Mouse (Mus musculus) gastrocnemius, adult 8-10 months (tissue): Measurements from ENCODE around the gene Tmem95. TPM values are rescaled to one million over a fixed set of nuclear protein-coding genes. Genes with fewer than 3 reads are reported as not detected.

Source experiments
- DNase-seq, 2 experiments: peaks; one replicate each; pipeline ENCODE4 v3.0.0; 2022; ENCODE audit warnings: low spot score in 2 of 2
- microRNA-seq: library from miRNA; unstranded; fragments of <30 nt; microRNA quantifications from one replicate; pipeline ENCODE4 v1.2.0, GENCODE M21; 2022
- total RNA-seq, 4 experiments: library from RNA; stranded (reverse); gene quantifications; 2 replicates each; pipeline ENCODE4 v1.2.4; 2022

Tmem95 gene
- total RNA-seq, 4 experiments from 2014 or later = not detected

- no peak for DNase-seq
Measured at GRCm38 (mm10) chr11:69848021-69848420, 29.8 kb downstream of the Tmem95 start.

DNA sequence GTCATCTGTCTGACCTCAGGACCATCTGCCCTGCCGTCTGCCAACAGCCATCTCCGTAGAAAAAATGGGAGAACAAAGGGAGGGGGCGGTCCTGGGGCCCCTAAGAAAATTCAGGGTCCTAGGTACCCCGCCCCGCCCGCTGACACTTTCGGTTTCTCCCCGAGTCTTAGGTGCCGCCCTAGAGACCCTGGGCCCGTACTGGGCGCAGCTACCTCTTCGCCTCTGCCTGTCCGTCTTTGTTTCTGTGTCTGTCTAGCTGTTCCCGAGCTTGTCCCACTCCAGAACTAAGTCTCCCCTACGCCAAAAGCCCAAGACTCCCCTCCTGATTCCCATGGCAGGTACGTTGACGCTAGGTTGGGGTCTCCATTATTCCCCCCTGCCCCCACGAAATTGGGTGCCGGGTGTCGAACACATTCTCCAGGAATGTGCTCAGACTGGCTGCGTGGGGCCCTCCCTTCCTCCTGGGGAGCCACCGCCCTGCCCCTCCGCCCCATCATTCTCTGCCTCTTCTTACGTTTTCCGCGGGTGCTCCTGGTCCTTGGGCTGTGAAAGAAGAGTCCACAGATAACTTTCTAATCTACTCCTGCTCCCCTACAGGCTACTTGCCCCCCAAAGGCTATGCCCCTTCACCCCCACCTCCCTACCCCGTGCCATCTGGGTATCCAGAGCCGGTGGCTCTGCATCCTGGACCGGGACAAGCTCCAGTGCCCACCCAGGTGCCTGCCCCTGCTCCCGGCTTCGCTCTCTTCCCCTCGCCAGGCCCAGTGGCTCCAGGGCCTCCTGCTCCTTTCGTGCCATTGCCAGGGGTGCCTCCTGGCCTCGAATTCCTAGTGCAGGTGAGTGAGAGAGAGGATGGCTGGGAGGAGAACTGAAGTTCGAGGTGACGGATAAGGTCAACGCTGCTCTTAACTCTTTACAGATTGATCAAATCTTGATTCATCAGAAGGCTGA lies 30.8 kb downstream of the Tmem95 start:
- no peak for DNase-seq

- peak; percentile 86 to 88 for DNase-seq
Measured at GRCm38 (mm10) chr11:69846198-69846680, 31.6 kb downstream of the Tmem95 start, which contains the start of gene Plscr3. Plscr3 (plus strand) TSS chr11:69846376.

- no peak for DNase-seq
Measured at GRCm38 (mm10) chr11:69838714-69839104, 39.1 kb downstream of the Tmem95 start.

GRCm38 (mm10) chr11:69837952-69838713 lies 39.7 kb downstream of the Tmem95 start, which contains the start of gene Tmem256:
Tmem256 (plus strand) TSS chr11:69838514.
- DNase-seq = peak; percentile 94 to 95

GRCm38 (mm10) chr11:69837604-69837951 lies 40.2 kb downstream of the Tmem95 start, which contains the start of gene Nlgn2:
Nlgn2 (minus strand) TSS chr11:69837784.
- no peak for DNase-seq

- peak; percentile 17 to 46 for DNase-seq
Measured at GRCm38 (mm10) chr11:69836703-69837576, 40.9 kb downstream of the Tmem95 start.

- no peak for DNase-seq
Measured at GRCm38 (mm10) chr11:69835966-69836335, 41.9 kb downstream of the Tmem95 start.

DNA sequence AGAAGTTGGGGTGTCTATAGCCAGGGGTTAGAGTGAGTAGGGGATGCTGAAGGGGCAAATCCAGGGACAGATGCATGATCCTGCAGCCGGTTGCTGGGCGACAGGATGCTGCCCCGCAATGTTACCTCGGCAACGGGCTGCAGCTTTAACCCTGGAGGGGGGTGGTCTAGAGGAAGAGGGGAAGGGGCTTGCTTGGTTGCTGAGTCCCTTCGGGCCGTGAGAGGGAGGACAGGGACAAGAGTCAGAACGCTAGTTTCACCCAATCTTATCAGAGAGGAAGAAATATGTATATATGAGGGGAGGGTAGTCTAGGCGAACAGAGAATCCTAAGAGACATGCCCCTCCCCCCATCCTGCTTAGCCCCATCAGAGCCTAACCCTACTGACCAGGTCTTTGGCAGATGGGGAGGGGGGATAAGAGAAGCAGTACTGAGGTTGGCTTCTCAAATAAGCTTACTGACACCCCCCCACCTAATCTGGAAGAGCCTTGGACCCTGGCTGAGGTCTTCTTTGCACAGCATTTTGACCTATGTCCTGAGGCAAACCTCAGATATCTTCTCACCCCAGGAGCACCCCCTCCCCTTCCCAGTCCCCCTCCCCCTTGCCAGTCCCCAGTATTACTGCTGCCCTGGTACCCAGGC lies 42.4 kb downstream of the Tmem95 start:
- no peak for DNase-seq

DNA sequence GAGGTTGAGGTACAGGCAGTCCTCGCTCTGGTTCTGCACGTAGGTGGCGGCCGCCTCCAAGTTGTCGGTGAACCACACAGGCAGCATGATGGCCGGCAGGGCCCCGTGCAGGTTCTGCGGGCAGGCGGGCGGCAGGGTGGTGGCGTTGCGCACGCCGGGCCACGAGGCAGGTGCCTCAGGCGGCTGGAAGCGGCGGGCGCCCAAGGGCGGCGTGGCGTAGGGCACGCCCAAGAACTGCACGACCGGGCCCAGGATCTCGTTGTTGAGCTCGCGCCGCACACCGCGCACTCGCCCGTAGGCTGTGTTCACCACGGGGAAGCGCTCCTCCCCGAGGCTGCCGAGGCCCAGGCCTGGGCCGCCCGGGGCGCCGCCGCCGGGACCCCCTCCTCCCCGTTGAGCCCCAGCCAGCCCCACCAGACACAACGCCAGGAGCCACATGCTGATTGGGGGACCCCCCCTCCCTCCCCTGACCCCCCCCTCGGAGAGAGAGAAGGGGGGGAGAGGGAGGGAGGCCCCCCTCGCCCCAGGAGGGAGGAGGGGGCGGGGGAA lies 43.7 kb downstream of the Tmem95 start:
- no peak for DNase-seq

- DNase-seq = no peak
Measured at GRCm38 (mm10) chr11:69833554-69833953, 44.3 kb downstream of the Tmem95 start.

DNA sequence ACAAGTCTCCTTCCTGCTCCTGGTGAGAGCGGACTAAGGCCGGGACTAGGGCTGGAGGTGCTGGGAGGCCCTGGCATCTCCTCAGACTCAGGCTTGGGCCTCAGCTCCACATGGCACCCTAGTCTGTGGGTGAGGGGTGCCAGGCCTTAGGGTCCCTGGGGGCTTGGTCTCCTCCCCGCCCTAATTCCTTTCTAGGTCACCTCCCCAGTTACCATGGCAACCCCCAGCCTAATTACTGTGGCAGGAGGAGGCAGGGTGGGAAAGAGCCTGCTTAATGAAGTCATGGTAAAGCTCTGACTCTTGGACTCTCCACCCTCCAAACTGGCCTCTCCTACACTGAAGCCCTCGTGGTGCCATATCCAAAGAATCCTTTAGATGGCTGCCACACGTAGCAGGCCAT lies 49.0 kb downstream of the Tmem95 start:
- DNase-seq = no peak

Small RNA genes within 50 kb of the gene (microRNA-seq; reads per million reads assigned to microRNA genes)
- not detected for gene Mir6924

Other genes with a start within 250 kb of the Tmem95 start
- 100 to 1,000 TPM; 104 to 114 (median 108) TPM for gene Fxr2, start 245.0 kb downstream of the Tmem95 start, total RNA-seq
- not detected for gene Sox15, start 222.7 kb downstream of the Tmem95 start, total RNA-seq
- gene Mpdu1, start 215.4 kb downstream of the Tmem95 start, total RNA-seq = 1 to 10 TPM; 7.3 to 8.8 (median 8.3) TPM
- 1 to 10 TPM in 3 of 4 experiments, under 1 TPM in 1; 0.73 to 3.7 (median 1.4) TPM for gene Cd68, start 211.9 kb downstream of the Tmem95 start, total RNA-seq
- gene Eif4a1, start 205.6 kb downstream of the Tmem95 start, total RNA-seq = 100 to 1,000 TPM in 1 of 4 experiments, 10 to 100 TPM in 3; 81.9 to 109 (median 91.5) TPM
- gene Senp3, start 195.9 kb downstream of the Tmem95 start, total RNA-seq = 10 to 100 TPM; 25.7 to 29.4 (median 28.3) TPM
- under 1 TPM in 3 of 4 experiments, not detected in 1; 0.48 to 0.56 (median 0.54) TPM for gene Tnfsf13, start 192.2 kb downstream of the Tmem95 start, total RNA-seq
- gene Tnfsf12, start 182.2 kb downstream of the Tmem95 start, total RNA-seq = 1 to 10 TPM; 6.0 to 9.0 (median 7.1) TPM
- gene Tnfsfm13, start 181.9 kb downstream of the Tmem95 start, total RNA-seq = 1 to 10 TPM; 1.3 to 1.7 (median 1.6) TPM
- gene Polr2a, start 119.4 kb downstream of the Tmem95 start, total RNA-seq = 10 to 100 TPM; 27.8 to 38.4 (median 35.3) TPM
- not detected for gene Slc35g3, start 116.0 kb downstream of the Tmem95 start, total RNA-seq
- 10 to 100 TPM; 35.6 to 40.3 (median 38.5) TPM for gene Zbtb4, start 112.1 kb downstream of the Tmem95 start, total RNA-seq
- 10 to 100 TPM; 25.2 to 33.8 (median 28.9) TPM for gene Chrnb1, start 82.1 kb downstream of the Tmem95 start, total RNA-seq
- 1 to 10 TPM; 2.5 to 5.8 (median 4.0) TPM for gene Fgf11, start 76.2 kb downstream of the Tmem95 start, total RNA-seq
- gene Tmem102, start 72.4 kb downstream of the Tmem95 start, total RNA-seq = under 1 TPM; 0.17 to 0.31 (median 0.24) TPM
- not detected for gene Gm39566, start 62.7 kb downstream of the Tmem95 start, total RNA-seq
- not detected for gene Spem2, start 59.6 kb downstream of the Tmem95 start, total RNA-seq
- gene Spem1, start 55.8 kb downstream of the Tmem95 start, total RNA-seq = not detected
- gene Nlgn2, start 40.2 kb downstream of the Tmem95 start, total RNA-seq = 1 to 10 TPM; 1.3 to 2.4 (median 1.7) TPM
- gene Tmem256, start 39.5 kb downstream of the Tmem95 start, total RNA-seq = 100 to 1,000 TPM; 143 to 214 (median 181) TPM
- gene Plscr3, start 31.6 kb downstream of the Tmem95 start, total RNA-seq = 10 to 100 TPM in 2 of 4 experiments, 1 to 10 TPM in 2; 8.7 to 10.6 (median 9.4) TPM
- under 1 TPM in 1 of 4 experiments, not detected in 3; 0.31 TPM for gene Tnk1, start 19.3 kb downstream of the Tmem95 start, total RNA-seq
- gene Kctd11, start 3.4 kb upstream of the Tmem95 start, total RNA-seq = 1 to 10 TPM in 2 of 4 experiments, under 1 TPM in 2; 0.97 to 1.3 (median 1.1) TPM
- under 1 TPM in 3 of 4 experiments, not detected in 1; 0.15 to 0.21 (median 0.19) TPM for gene Acap1, start 17.5 kb upstream of the Tmem95 start, total RNA-seq
- 1 to 10 TPM in 1 of 4 experiments, under 1 TPM in 3; 0.22 to 1.1 (median 0.57) TPM for gene 2810408A11Rik, start 23.0 kb upstream of the Tmem95 start, total RNA-seq
- 10 to 100 TPM; 21.6 to 31.3 (median 25.5) TPM for gene Neurl4, start 23.1 kb upstream of the Tmem95 start, total RNA-seq
- gene Gps2, start 35.9 kb upstream of the Tmem95 start, total RNA-seq = 10 to 100 TPM; 38.6 to 53.2 (median 50.3) TPM
- gene Eif5a, start 43.9 kb upstream of the Tmem95 start, total RNA-seq = 100 to 1,000 TPM; 443 to 477 (median 467) TPM
- gene Ybx2, start 57.8 kb upstream of the Tmem95 start, total RNA-seq = 10 to 100 TPM in 1 of 4 experiments, 1 to 10 TPM in 3; 8.5 to 11.4 (median 9.2) TPM
- 100 to 1,000 TPM; 397 to 490 (median 424) TPM for gene Slc2a4, start 70.2 kb upstream of the Tmem95 start, total RNA-seq
- not detected for gene Cldn7, start 86.8 kb upstream of the Tmem95 start, total RNA-seq
- 100 to 1,000 TPM; 266 to 308 (median 283) TPM for gene Ctdnep1, start 103.1 kb upstream of the Tmem95 start, total RNA-seq
- gene Elp5, start 104.5 kb upstream of the Tmem95 start, total RNA-seq = 10 to 100 TPM; 38.8 to 40.8 (median 39.4) TPM
- 100 to 1,000 TPM; 186 to 216 (median 214) TPM for gene Gabarap, start 113.1 kb upstream of the Tmem95 start, total RNA-seq
- gene Phf23, start 117.8 kb upstream of the Tmem95 start, total RNA-seq = 10 to 100 TPM; 20.5 to 28.5 (median 23.0) TPM
- 1 to 10 TPM; 3.8 to 5.2 (median 4.5) TPM for gene Dvl2, start 122.6 kb upstream of the Tmem95 start, total RNA-seq
- gene Acadvl, start 137.4 kb upstream of the Tmem95 start, total RNA-seq = 100 to 1,000 TPM; 288 to 338 (median 299) TPM
- 1 to 10 TPM; 3.3 to 6.9 (median 4.2) TPM for gene Dlg4, start 138.9 kb upstream of the Tmem95 start, total RNA-seq
- gene Asgr1, start 176.1 kb upstream of the Tmem95 start, total RNA-seq = not detected
- gene Asgr2, start 214.6 kb upstream of the Tmem95 start, total RNA-seq = not detected